Mouse (Mus musculus) lung, postnatal 0 days (tissue): ENCODE results near the gene 2310061I04Rik. TPM values are rescaled to one million over a fixed set of nuclear protein-coding genes. Genes with fewer than 3 reads are reported as not detected.
A peak's percentile ranks its signal among the peaks of the same experiment; 100 is the strongest.

Experiments used
- ATAC-seq: fragments of 200-750 bp; cut with Nextera tagmentation; 2 replicates; pipeline ENCODE4 v1.8.0; 2017; ENCODE audit warnings: moderate library complexity
- DNase-seq: peaks from one replicate; pipeline ENCODE4 v3.0.0-alpha.2; 2016; ENCODE audit warnings: low spot score
- H3K27ac ChIP-seq: fragments of 300-500 bp; sonication (generic); 2 replicates; pipeline ENCODE4 v1.5.1; 2014; ENCODE audit warnings: antibody characterized with exemption, mild to moderate bottlenecking, low read length, mixed read lengths
- H3K27me3 ChIP-seq: fragments of 300-500 bp; sonication (generic); replicated peaks from 2 replicates; pipeline ENCODE4 v1.6.1; 2014; ENCODE audit warnings: low read length, mixed read lengths; ENCODE audit not compliant: insufficient read depth
- H3K36me3 ChIP-seq: fragments of 300-500 bp; sonication (generic); 2 replicates; pipeline ENCODE4 v1.6.1; 2014; ENCODE audit warnings: low read length, mixed read lengths; ENCODE audit not compliant: insufficient read depth
- H3K4me1 ChIP-seq: fragments of 300-500 bp; sonication (generic); 2 replicates; pipeline ENCODE4 v1.6.1; 2014; ENCODE audit warnings: antibody characterized with exemption, low read depth, low read length, mixed read lengths; ENCODE audit not compliant: insufficient read depth
- H3K4me2 ChIP-seq: fragments of 300-500 bp; sonication (generic); replicated peaks from 2 replicates; pipeline ENCODE4 v1.6.1; 2014; ENCODE audit warnings: low read depth, mild to moderate bottlenecking, low read length, moderate library complexity, mixed read lengths
- H3K4me3 ChIP-seq: fragments of 300-500 bp; sonication (generic); 2 replicates; pipeline ENCODE4 v1.5.1; 2014; ENCODE audit warnings: low read depth, low read length
- H3K9ac ChIP-seq: fragments of 300-500 bp; sonication (generic); replicated peaks from 2 replicates; pipeline ENCODE4 v1.6.1; 2014; ENCODE audit warnings: low read depth, mild to moderate bottlenecking
- H3K9me3 ChIP-seq: fragments of 300-500 bp; sonication (generic); 2 replicates; pipeline ENCODE4 v1.6.1; 2016; ENCODE audit warnings: low read length, mixed read lengths
- CTCF ChIP-seq: IDR thresholded peaks from 2 replicates; pipeline ENCODE4 v1.5.1; 2016; ENCODE audit warnings: antibody characterized with exemption, mild to moderate bottlenecking
- EP300 ChIP-seq: IDR thresholded peaks from 2 replicates; pipeline ENCODE4 v1.6.1; 2016; ENCODE audit warnings: antibody characterized with exemption, mild to moderate bottlenecking, control low read depth
- WGBS: fragments of 180-500 bp; shearing (Covaris S2); extraction: QIAGEN DNeasy Blood & Tissue Kit; methylation state at CpG from one replicate; pipeline ENCODE4 v1.1.7; 2014; 5-methylcytosine and 5-hydroxymethylcytosine counted together
- polyA plus RNA-seq: library from polyadenylated mRNA; unstranded; fragments of >200 nt; fragmentation: Nextera tagmentation; extraction: Ambion mirVana; gene quantifications from 2 replicates; pipeline ENCODE4 v1.2.1, GENCODE M21; 2015

2310061I04Rik gene
- polyA plus RNA-seq, 1 experiment from 2014 or later: 18.5 TPM

- Histone ChIP-seq H3K9me3 (no peaks in the 10 kb centered on the region), H3K4me2 (peak overlapping the region; percentile 70), H3K27ac (peak overlapping the region; percentile 99), H3K36me3 (no peaks in the 10 kb centered on the region), H3K9ac (peak overlapping the region; percentile 99), H3K27me3 (no peaks in the 10 kb centered on the region), H3K4me3 (peak overlapping the region; percentile 76), H3K4me1 (peaks cover 22% of the 10 kb centered on the region)
- ATAC-seq: no peak
- TF ChIP-seq EP300: peak; percentile 58
- TF ChIP-seq CTCF: no peak
- under 1% methylated on average over 13 of the region's 13 CpGs for WGBS
- peak; percentile 85 for DNase-seq
Observed at GRCm38 (mm10) chr17:35917463-35918251, 20.4 kb upstream of the 2310061I04Rik start.

GRCm38 (mm10) chr17:35917143-35917462 is 19.9 kb upstream of the 2310061I04Rik start:
- Histone ChIP-seq H3K27ac (peak overlapping the region; percentile 99), H3K4me3 (peak overlapping the region; percentile 76), H3K36me3 (no peaks in the 10 kb centered on the region), H3K9me3 (no peaks in the 10 kb centered on the region), H3K9ac (peak overlapping the region; percentile 99), H3K4me2 (peak overlapping the region; percentile 70), H3K4me1 (peaks cover 22% of the 10 kb centered on the region), H3K27me3 (no peaks in the 10 kb centered on the region)
- WGBS: 1% methylated on average over 8 of the region's 8 CpGs
- DNase-seq (peak; percentile 54), ATAC-seq (no peak)
- no peak for TF ChIP-seq CTCF
- TF ChIP-seq EP300: no peak

- Histone ChIP-seq H3K4me1 (peaks cover 19% of the 10 kb centered on the region), H3K4me2 (peak within 1 kb of the TSS; percentile 70), H3K27me3 (no peaks in the 10 kb centered on the region), H3K9ac (peak within 1 kb of the TSS; percentile 99), H3K9me3 (no peaks in the 10 kb centered on the region), H3K27ac (peak within 1 kb of the TSS; percentile 99), H3K4me3 (peak within 1 kb of the TSS; percentile 76), H3K36me3 (no peaks in the 10 kb centered on the region)
- under 1% methylated on average over 83 of the region's 83 CpGs for WGBS
- TF ChIP-seq EP300 (peak; percentile 81), CTCF (peak; percentile 77)
- peak; percentile 93 for ATAC-seq
- DNase-seq: peak; percentile 100
Observed at GRCm38 (mm10) chr17:35916297-35917142, 19.3 kb upstream of the 2310061I04Rik start, which contains the start of the genes Mrps18b and Ppp1r10. Gene Mrps18b, minus strand, starts transcription at chr17:35916389. Gene Ppp1r10, plus strand, starts transcription at chr17:35916434.

GRCm38 (mm10) chr17:35915538-35916296 is 18.5 kb upstream of the 2310061I04Rik start:
- WGBS: 3% methylated on average over 28 of the region's 28 CpGs
- ATAC-seq (no peak), DNase-seq (peak; percentile 75)
- Histone ChIP-seq H3K9ac (peak overlapping the region; percentile 39), H3K27ac (peak overlapping the region; percentile 91), H3K27me3 (no peaks in the 10 kb centered on the region), H3K9me3 (no peaks in the 10 kb centered on the region), H3K4me2 (peak overlapping the region; percentile 62), H3K36me3 (no peaks in the 10 kb centered on the region), H3K4me1 (peaks cover 16% of the 10 kb centered on the region), H3K4me3 (peak overlapping the region; percentile 76)
- TF ChIP-seq CTCF (no peak), EP300 (no peak)

- ATAC-seq (no peak), DNase-seq (no peak)
- Histone ChIP-seq H3K9ac (no peak overlapping the region), H3K27me3 (no peaks in the 10 kb centered on the region), H3K9me3 (no peaks in the 10 kb centered on the region), H3K27ac (no peak overlapping the region), H3K4me1 (peaks cover 8% of the 10 kb centered on the region; the same call in 1 of the 2 replicates), H3K4me2 (no peak overlapping the region; the same call in 1 of the 2 replicates), H3K36me3 (no peaks in the 10 kb centered on the region), H3K4me3 (no peak overlapping the region)
- TF ChIP-seq EP300: no peak
- TF ChIP-seq CTCF: peak; percentile 20; the same call in 1 of the 2 replicates
- WGBS: 69% methylated on average over 6 of the region's 6 CpGs
Observed at GRCm38 (mm10) chr17:35914975-35915374, 17.7 kb upstream of the 2310061I04Rik start.
